Mouse (Mus musculus) lung, postnatal 0 days (tissue): ENCODE measurements around the gene Ccdc172.

Source experiments
- CTCF ChIP-seq: IDR thresholded peaks from 2 replicates; pipeline ENCODE4 v1.5.1; 2016; ENCODE audit warnings: antibody characterized with exemption, mild to moderate bottlenecking
- EP300 ChIP-seq: IDR thresholded peaks from 2 replicates; pipeline ENCODE4 v1.6.1; 2016; ENCODE audit warnings: antibody characterized with exemption, mild to moderate bottlenecking, control low read depth

DNA sequence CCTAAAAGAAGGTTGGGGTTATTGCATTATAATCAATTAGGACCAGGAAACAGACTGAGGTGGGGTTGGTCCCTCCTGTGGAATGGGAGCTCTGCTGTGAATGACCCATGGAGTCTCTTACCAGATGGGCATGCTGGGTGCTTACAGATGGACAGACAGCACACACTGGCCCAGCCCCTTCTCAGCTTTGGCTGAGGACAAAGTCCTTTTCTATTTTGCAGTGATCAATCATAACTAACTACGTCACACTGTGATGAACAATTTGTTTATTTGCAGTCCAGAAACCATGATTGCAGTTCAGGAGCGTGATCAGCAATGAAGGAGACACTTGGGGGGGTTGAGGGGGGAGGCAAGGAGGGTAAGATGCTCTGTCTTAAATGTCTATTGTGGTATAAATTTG, 43.2 kb downstream of the Ccdc172 start:
- no peak for TF ChIP-seq CTCF
- TF ChIP-seq EP300 = no peak
